Mouse (Mus musculus): ENCODE data around the gene Zfp352.
"Not testable (repeated sequence)": the region's sequence is repeated elsewhere in the genome, so short reads cannot be mapped to it uniquely, and the experiment has no call there.

The Zfp352 gene

GRCm38 (mm10) chr4:90218520-90218919 is at the start of gene Zfp352:
Gene Zfp352, plus strand, starts transcription at chr4:90218820.
- DNase-seq, result no peak

GRCm38 (mm10) chr4:90170890-90171483 is 47.6 kb upstream of the Zfp352 start:
- DNase-seq, result no peak

GRCm38 (mm10) chr4:90174036-90174435 is 44.6 kb upstream of the Zfp352 start:
- no peak for DNase-seq

GRCm38 (mm10) chr4:90203421-90203820 is 15.2 kb upstream of the Zfp352 start:
- no peak for DNase-seq

- DNase-seq, result no peak
Observed at GRCm38 (mm10) chr4:90211475-90211874, 7.1 kb upstream of the Zfp352 start.

- no peak for DNase-seq
Observed at GRCm38 (mm10) chr4:90212076-90212475, 6.5 kb upstream of the Zfp352 start.

GRCm38 (mm10) chr4:90235646-90236045 is 17.0 kb downstream of the Zfp352 start:
- not testable (repeated sequence) for DNase-seq

GRCm38 (mm10) chr4:90269781-90270180 is 51.2 kb downstream of the Zfp352 start:
- DNase-seq, result no peak
